Mouse (Mus musculus) c-Kit-positive CD71-negative TER-119-negative erythroid progenitor cells, embryonic 14.5 days (primary cell): Measurements from ENCODE around the gene Olfr1370.
"Not testable (repeated sequence)": the region's sequence is repeated elsewhere in the genome, so short reads cannot be mapped to it uniquely, and the experiment has no call there.

ENCODE experiments used
- DNase-seq: peaks from one replicate; pipeline ENCODE4 v3.0.0-alpha.2; 2013; ENCODE audit warnings: low read depth

Olfr1370 gene

DNA sequence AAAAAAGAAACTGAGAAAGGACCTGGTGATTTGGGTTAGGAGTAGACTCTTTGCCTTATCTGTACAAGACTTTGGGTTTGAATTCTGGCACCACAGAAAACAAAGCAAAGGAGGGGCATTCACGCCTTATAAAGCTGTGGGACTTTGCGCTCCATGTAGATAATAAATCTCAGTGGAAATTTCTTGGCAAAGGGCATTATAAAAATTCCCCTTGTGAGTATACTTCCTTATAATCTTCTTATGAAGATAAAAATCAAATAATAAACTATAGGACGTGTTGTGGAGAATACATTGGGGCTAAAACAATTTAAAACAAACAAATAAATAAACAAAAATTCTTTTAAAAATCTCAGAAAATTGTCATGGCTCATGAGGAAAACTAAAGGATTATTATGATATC, at the start of gene Olfr1370:
Gene Olfr1370 (minus strand): TSS at position 101 of the 400 bp plus-strand sequence.
- DNase-seq, result no peak

DNA sequence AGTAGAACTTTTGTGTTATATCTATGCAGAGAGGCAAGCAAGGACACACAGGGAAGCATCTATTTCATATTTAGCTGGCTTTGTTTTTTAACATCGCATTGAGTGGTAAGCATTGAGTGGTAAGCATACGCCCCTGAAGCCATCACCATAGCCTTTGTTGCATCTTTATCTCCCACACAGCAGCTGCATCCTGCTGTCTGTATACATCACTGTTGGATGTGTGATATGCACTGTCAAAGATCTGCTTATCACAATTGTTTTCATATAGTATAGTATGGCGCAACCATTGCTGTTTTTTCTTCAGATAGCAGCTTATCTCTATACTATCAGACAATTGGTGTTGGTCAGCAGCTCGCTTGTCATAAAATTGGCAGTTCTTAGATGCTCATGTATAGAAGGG, 39.4 kb upstream of the Olfr1370 start:
- DNase-seq, result no peak

DNA sequence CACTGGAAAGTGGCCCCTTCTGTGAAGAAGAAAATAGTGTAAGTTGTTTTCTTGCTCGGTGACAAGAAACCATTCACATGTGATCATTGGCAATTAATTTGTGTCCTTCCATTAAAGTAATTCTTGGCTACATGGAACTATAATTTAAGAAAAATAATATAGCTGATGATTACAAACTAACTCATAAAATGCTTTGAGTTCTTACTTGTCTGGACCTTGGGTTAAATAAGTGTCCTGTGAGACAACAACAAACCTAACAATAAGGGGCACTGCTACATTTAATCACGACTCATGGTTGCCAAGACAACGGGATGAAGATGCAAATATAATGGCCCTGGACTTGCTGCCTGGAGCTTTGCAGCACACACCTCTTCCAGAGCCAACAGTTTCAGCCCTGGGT, 36.4 kb upstream of the Olfr1370 start, which contains the start of gene Olfr1369-ps1:
Gene Olfr1369-ps1 (plus strand): TSS at position 301 of the 400 bp plus-strand sequence.
- not testable (repeated sequence) for DNase-seq

DNA sequence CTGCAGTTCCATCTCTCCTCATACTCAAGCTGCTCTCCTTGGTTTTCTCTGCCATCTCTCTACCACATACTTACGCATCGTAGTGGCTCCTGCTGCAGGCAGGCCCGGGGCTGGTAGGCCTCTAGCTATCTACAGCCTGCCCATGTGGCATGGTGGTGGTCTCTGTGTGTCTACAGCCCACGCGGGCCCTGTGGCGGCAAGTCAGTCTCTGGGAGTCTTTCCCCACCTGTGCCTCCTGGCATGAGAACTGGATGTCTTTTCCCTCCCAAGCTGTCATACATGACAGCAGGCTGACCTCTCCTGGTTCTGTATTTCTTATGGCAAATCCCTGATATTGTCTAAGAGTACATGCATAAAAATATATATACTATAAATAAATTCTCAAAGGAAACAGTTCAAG, 35.7 kb upstream of the Olfr1370 start:
- DNase-seq, result no peak

DNA sequence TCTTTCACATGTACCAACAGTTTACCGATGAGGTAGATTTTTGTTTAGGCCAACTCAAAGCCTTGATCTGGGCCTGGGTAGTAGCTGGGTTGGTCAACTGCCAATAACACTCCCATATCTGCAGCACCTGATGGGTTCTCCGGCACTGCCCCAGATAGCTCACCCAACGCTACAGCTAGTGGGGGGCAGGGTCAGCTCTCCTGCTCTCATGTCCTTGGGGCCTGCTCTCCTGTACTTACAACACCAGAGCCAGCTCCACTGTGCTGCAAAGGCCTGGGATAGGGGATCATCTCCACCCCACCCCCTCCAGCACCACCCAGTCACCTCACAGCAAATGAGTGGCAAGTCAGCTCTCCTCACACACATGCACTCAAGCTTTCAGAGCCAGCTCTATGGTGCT, 35.0 kb upstream of the Olfr1370 start:
- DNase-seq, result no peak

DNA sequence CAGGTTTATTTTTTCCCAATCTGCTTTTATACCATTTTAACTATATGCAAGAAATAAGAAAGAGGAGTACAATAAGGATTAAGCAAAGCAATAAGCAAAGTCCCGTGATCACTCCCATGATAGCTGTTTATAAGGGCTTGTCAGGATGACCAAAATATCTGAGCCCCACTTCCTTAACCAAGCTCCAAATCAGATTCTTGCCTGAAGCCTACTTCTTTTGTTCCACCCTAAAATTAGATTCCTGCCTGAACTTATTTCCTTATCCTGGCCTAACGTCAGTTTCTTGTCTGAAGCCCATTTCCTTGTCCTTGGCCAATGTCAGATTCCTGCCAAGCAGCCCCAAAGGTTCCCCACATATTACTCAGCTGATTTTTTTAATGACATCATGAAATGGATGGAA, 7.9 kb upstream of the Olfr1370 start:
- no peak for DNase-seq

DNA sequence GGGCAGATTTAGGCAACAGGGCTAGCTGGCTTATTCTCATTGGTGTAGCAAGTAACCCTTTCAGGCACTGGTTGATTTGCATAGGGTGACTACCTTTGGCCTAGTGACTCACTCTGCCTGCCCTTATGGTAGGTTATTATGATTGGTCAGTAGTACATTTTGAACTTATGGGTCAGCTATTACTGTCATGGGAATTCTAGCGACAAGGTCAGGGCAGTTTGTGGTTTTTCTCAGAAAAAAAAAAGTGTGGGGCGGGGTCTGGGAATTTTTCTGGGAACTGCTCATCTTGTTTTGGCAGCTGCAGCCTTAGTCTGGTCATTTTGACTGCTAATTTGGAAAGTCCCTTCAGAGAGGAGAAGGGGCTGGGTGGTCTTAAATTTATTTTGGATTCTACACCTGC, 8.7 kb downstream of the Olfr1370 start:
- no peak for DNase-seq

DNA sequence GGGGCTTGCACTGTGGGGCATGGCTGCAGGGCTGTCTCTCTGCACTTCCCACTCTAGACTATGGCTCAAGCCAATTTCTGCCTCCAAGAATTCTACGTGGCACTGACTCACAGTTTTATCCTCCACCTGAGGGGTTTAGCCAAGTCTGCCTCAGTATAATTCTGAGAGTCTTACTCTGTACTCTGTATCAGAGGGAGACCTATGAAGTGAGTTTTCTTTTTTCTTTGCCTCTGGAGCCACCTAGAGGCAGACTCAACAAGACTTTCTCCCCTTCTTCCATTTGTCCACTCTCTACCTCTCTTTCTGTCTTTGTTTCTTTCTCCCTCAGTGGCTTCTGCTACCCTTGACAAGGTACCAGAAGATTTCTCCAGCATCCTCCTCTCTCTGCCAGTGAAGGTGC, 24.6 kb downstream of the Olfr1370 start:
- DNase-seq, result no peak

DNA sequence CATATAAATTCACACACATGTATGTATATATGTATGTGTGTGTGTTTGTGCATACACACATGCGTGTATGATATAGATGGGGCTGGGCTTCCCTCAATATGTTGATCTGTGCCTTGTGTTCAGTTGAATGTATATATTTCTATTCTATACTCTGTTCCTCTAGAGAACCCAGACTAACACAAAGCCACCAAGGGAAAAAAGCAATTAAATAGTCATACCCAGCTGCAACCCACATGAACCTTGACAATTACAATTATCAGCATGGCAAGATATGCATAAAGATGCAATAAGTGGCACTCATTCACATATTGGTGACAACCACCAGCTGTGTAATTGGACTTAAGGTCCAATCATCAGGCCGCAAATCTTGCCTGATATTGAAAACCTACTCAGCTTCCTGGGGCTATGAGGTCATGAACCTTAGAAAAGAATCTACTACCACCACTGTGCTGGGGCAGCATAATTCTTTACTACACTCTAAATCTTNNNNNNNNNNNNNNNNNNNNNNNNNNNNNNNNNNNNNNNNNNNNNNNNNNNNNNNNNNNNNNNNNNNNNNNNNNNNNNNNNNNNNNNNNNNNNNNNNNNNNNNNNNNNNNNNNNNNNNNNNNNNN, 34.1 kb downstream of the Olfr1370 start:
- DNase-seq, result no peak

DNA sequence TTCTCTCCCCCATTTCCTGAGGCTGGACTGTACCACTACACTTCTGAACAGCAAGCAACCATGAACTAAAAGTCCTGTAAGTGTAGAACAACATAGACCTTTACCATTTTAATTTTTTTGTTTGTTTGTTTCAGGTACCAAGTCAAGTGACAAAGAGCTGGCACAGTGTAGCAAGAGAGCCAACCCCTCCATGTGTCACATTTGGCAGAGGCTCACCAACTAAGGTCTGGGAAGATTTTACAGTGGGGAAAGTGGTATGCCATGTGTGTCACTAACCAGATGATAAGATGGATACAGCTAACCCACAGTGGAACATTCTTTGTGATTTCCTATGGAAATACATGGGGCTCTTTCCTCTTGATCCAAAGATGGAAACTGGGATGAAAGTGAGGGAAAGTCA, 38.8 kb downstream of the Olfr1370 start:
- no peak for DNase-seq

DNA sequence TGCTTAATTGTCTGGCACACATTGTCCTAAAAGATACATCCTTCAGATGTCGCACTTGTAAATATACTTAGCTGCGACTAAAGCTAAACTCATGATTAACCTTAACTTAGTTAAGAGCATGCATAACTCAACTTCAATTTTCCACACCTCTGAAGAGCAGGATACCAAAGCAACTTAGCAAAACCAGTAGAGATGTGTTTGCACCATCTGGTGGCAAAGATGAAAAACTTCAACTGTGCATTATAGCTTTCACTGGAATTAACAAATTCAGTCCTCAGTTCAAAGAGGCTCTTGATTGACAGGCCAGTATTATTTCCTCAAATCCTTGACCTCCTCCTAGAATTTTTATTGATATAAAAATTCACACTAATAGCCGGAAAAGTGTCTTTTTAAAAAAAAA, 39.7 kb downstream of the Olfr1370 start:
- no peak for DNase-seq

DNA sequence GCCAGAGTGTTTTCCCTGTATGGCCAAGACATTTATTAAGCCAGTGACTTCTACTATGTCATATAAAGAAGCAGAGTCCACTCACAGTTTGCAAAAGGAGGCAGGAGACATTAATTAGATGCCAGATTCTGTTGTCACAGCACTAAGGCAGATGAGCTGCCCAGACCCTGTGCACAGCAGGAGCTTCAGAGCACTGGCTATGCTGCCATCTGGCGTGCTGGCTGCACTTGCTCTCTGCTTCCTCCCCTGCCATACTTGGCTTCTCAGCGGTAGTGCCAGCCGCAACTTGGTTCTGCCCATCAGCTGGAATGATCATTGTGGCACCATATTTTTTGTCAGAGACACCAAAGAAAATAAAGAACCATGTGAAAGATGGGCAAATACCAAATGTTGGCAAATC, 41.6 kb downstream of the Olfr1370 start:
- DNase-seq, result no peak

DNA sequence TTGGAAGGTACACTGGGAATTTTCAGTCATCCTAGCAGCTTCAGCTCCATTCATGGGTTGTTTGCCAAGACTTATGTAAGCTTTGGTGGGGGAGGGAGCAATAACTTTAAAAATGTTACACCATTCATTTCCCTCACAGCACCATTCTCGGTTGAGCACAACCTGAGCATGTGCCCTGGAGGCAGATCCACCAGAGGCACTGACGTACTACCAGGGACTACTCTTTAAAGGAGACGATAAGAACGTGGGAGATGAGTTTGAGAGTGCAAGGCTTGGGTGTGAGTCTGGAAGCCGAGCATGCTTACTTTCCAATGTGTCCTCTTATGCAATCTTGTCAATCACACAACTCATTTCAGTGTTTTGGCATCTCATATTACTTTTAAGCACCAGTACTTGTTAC, 49.9 kb downstream of the Olfr1370 start:
- DNase-seq, result no peak
